Comparison of ENCODE assay signal across 8 mouse cellular contexts in the genomic region with DNA sequence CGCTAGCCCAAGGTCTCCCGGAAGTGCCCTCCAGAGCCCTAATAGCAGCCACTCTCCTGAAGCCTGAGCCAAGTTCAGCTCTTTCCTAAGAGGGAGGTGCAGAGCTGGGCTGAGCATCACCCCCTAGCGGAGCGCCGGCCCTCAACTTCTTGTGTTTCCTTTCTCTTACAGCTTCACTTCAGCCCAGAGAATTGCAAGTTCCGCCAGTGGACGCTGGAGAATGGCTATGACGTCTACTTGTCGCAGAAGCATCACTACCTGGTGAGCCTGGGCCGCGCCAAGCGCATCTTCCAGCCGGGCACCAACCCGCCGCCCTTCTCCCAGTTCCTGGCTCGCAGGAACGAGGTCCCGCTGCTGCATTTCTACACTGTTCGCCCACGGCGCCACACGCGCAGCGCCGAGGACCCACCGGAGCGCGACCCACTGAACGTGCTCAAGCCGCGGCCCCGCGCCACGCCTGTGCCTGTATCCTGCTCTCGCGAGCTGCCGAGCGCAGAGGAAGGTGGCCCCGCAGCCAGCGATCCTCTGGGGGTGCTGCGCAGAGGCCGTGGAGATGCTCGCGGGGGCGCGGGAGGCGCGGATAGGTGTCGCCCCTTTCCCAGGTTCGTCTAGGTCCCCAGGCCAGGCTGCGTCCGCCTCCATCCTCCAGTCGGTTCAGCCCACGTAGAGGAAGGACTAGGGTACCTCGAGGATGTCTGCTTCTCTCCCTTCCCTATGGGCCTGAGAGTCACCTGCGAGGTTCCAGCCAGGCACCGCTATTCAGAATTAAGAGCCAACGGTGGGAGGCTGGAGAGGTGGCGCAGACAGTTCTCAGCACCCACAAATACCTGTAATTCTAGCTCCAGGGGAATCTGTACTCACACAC. TPM values are rescaled to one million over a fixed set of nuclear protein-coding genes. Genes with fewer than 3 reads are reported as not detected.
DNase-seq lines count a peak whose midpoint lies in the region; ATAC-seq and TF ChIP-seq lines count a peak whose summit lies in the region.

No protein-coding gene starts in this region.

- H3K9me3 ChIP-seq in forebrain, embryonic 16.5 days (ENCODE audit: control insufficient read depth, low read length), result peaks cover 2% of the 10 kb centered on the region; the same call in 1 of the 2 replicates
- H3K9me3 ChIP-seq in hindbrain, embryonic 16.5 days (ENCODE audit: control insufficient read depth, low read length), result no peaks in the 10 kb centered on the region

- no peak overlapping the region for H3K27ac ChIP-seq in gastrocnemius, adult 2 months
- H3K27ac ChIP-seq in forebrain, embryonic 16.5 days (ENCODE audit: low read length), result peak overlapping the region; percentile 72
- H3K27ac ChIP-seq in hindbrain, embryonic 16.5 days (ENCODE audit: low read depth, low read length), result peak overlapping the region; percentile 94

- 0 out of 2 replicates have a peak, but pooled peaks cover 3% of the 10 kb centered on the region for H3K27me3 ChIP-seq in forebrain, embryonic 16.5 days (replicated peaks; ENCODE audit: control insufficient read depth, insufficient read depth, low read length)
- H3K27me3 ChIP-seq in hindbrain, embryonic 16.5 days (replicated peaks; ENCODE audit: control insufficient read depth, insufficient read depth, low read length), result peaks cover 6% of the 10 kb centered on the region; the same call in 1 of the 2 replicates

- H3K4me2 ChIP-seq in forebrain, embryonic 16.5 days (ENCODE audit: low read length), result peak overlapping the region; percentile 96
- H3K4me2 ChIP-seq in hindbrain, embryonic 16.5 days (ENCODE audit: low read length), result peak overlapping the region; percentile 98

- ATAC-seq in forebrain, embryonic 16.5 days, result peak; percentile 95
- peak; percentile 95 for ATAC-seq in hindbrain, embryonic 16.5 days

- intact Hi-C loops in gastrocnemius, adult 2 months (cut with DNase I), result no loop called here

- no peaks in the 10 kb centered on the region for H3K36me3 ChIP-seq in forebrain, embryonic 16.5 days (ENCODE audit: control insufficient read depth, insufficient read depth)
- H3K36me3 ChIP-seq in hindbrain, embryonic 16.5 days (ENCODE audit: control insufficient read depth, insufficient read depth, low read length), result no peaks in the 10 kb centered on the region

- peak; percentile 59 for DNase-seq in gastrocnemius, adult 2 months
- no peak for DNase-seq in gastrocnemius, adult 8-10 months (ENCODE audit: low spot score in 2 of 2)
- DNase-seq in cerebellum, adult 18-20 months, result peak; percentile 76 to 84
- DNase-seq in left cerebral cortex, adult 8-10 months (ENCODE audit: low spot score in 2 of 2), result peak; percentile 59 to 82
- DNase-seq in lung, postnatal 36 days, result peak; percentile 40
- DNase-seq in right cerebral cortex, adult 18-20 months, result peak; percentile 86

- peak; percentile 56 for TF ChIP-seq CTCF in gastrocnemius, adult 2 months (IDR thresholded peaks at IDR 0.05)

- under 1% methylated on average over 56 of the region's 59 CpGs for WGBS in forebrain, embryonic 16.5 days
- 1% methylated on average over 59 of the region's 59 CpGs for WGBS in hindbrain, embryonic 16.5 days

- peak overlapping the region; percentile 65 for H3K4me3 ChIP-seq in gastrocnemius, adult 2 months
- peak overlapping the region; percentile 67 for H3K4me3 ChIP-seq in forebrain, embryonic 16.5 days (replicated peaks; ENCODE audit: low read length)
- peak overlapping the region; percentile 73 for H3K4me3 ChIP-seq in hindbrain, embryonic 16.5 days (ENCODE audit: low read length)

- H3K4me1 ChIP-seq in forebrain, embryonic 16.5 days (replicated peaks; ENCODE audit: control insufficient read depth, insufficient read depth, low read length), result peaks cover 3% of the 10 kb centered on the region; the same call in 1 of the 2 replicates
- no peaks in the 10 kb centered on the region for H3K4me1 ChIP-seq in hindbrain, embryonic 16.5 days (ENCODE audit: control insufficient read depth, insufficient read depth, low read depth, low read length)

- peak overlapping the region; percentile 86 for H3K9ac ChIP-seq in forebrain, embryonic 16.5 days (replicated peaks; ENCODE audit: low read depth, low read length)
- H3K9ac ChIP-seq in hindbrain, embryonic 16.5 days (ENCODE audit: low read depth, low read length), result peak overlapping the region; percentile 93

RNA-seq across cellular contexts. Expression of a gene that starts 7.4 kb away (rescaled TPM):
- not detected for total RNA-seq in gastrocnemius, adult 2 months (2021)
- not detected for total RNA-seq in gastrocnemius, adult 8-10 months (2022)
- polyA plus RNA-seq in forebrain, embryonic 16.5 days (2015; fragmentation: Nextera tagmentation; extraction: Ambion mirVana), result 0.19 TPM in 1 of 2 replicates, not detected in the other
- polyA plus RNA-seq in hindbrain, embryonic 16.5 days (2015; fragmentation: Nextera tagmentation; extraction: Ambion mirVana), result 0.30 and 0.33 TPM in 2 replicates
- total RNA-seq in left cerebral cortex, adult 8-10 months (2022), result under 1 TPM in 3 of 4 experiments, not detected in 1; 0.39 to 0.84 (median 0.71) TPM

RNA-seq across cellular contexts. Expression of a gene that starts 29.3 kb away (rescaled TPM):
- total RNA-seq in gastrocnemius, adult 2 months (2021), result 100 to 1,000 TPM in 1 of 2 experiments, 10 to 100 TPM in 1; 76.6 to 103 TPM
- 100 to 1,000 TPM; 119 to 144 (median 138) TPM for total RNA-seq in gastrocnemius, adult 8-10 months (2022)
- polyA plus RNA-seq in forebrain, embryonic 16.5 days (2015; fragmentation: Nextera tagmentation; extraction: Ambion mirVana), result 8.2 and 9.2 TPM in 2 replicates
- polyA plus RNA-seq in hindbrain, embryonic 16.5 days (2015; fragmentation: Nextera tagmentation; extraction: Ambion mirVana), result 6.0 and 8.6 TPM in 2 replicates
- total RNA-seq in left cerebral cortex, adult 8-10 months (2022), result 10 to 100 TPM; 23.1 to 25.8 (median 24.3) TPM

Comparison
In these comparisons a context has a peak if more than half of its experiments do, and no peak if none do; other contexts are left out.
1. DNase-seq: peak in gastrocnemius, adult 2 months (single experiment), cerebellum, adult 18-20 months (2 of 2), left cerebral cortex, adult 8-10 months (2 of 2), lung, postnatal 36 days (single experiment) and right cerebral cortex, adult 18-20 months (single experiment); none in gastrocnemius, adult 8-10 months (0 of 2).
2. Peak in every context shown above with its lines, with median percentiles within 50 percentile points of each other: H3K4me3 ChIP-seq.